Mouse (Mus musculus) intestine, embryonic 15.5 days (tissue): ENCODE results near the gene Zfp775. TPM values are rescaled to one million over a fixed set of nuclear protein-coding genes. Genes with fewer than 3 reads are reported as not detected.
"Not testable (repeated sequence)": the region's sequence is repeated elsewhere in the genome, so short reads cannot be mapped to it uniquely, and the experiment has no call there.

Source experiments
- ATAC-seq: fragments of 200-750 bp; cut with Nextera tagmentation; 2 replicates; pipeline ENCODE4 v1.8.0; 2017; ENCODE audit warnings: moderate TSS enrichment, moderate library complexity
- H3K27ac ChIP-seq: fragments of 300-500 bp; sonication (generic); 2 replicates; pipeline ENCODE4 v1.5.1; 2015; ENCODE audit warnings: mild to moderate bottlenecking, inconsistent platforms
- H3K27me3 ChIP-seq: fragments of 300-500 bp; sonication (generic); replicated peaks from 2 replicates; pipeline ENCODE4 v1.6.1; 2015; ENCODE audit warnings: inconsistent platforms
- H3K36me3 ChIP-seq: fragments of 300-500 bp; sonication (generic); 2 replicates; pipeline ENCODE4 v1.6.1; 2015; ENCODE audit warnings: inconsistent platforms
- H3K4me1 ChIP-seq: fragments of 300-500 bp; sonication (generic); replicated peaks from 2 replicates; pipeline ENCODE4 v1.6.1; 2015; ENCODE audit warnings: inconsistent platforms
- H3K4me2 ChIP-seq: fragments of 300-500 bp; sonication (generic); replicated peaks from 2 replicates; pipeline ENCODE4 v1.6.1; 2015; ENCODE audit warnings: mild to moderate bottlenecking, inconsistent platforms
- H3K4me3 ChIP-seq: fragments of 300-500 bp; sonication (generic); replicated peaks from 2 replicates; pipeline ENCODE4 v1.5.1; 2015; ENCODE audit warnings: inconsistent platforms
- H3K9ac ChIP-seq: fragments of 300-500 bp; sonication (generic); 2 replicates; pipeline ENCODE4 v1.6.1; 2015; ENCODE audit warnings: inconsistent platforms
- H3K9me3 ChIP-seq: fragments of 300-500 bp; sonication (generic); 2 replicates; pipeline ENCODE4 v1.6.1; 2016; ENCODE audit warnings: inconsistent platforms
- WGBS: fragments of 180-500 bp; shearing (Covaris S2); methylation state at CpG from one replicate; pipeline ENCODE4 v1.1.7; 2015; 5-methylcytosine and 5-hydroxymethylcytosine counted together
- polyA plus RNA-seq: library from polyadenylated mRNA; unstranded; fragments of >200 nt; fragmentation: Nextera tagmentation; extraction: Ambion mirVana; gene quantifications from 2 replicates; pipeline ENCODE4 v1.2.1, GENCODE M21; 2015

Zfp775 gene
- polyA plus RNA-seq, 1 experiment from 2014 or later: 5.1 TPM

GRCm38 (mm10) chr6:48614756-48615155 is 12.9 kb downstream of the Zfp775 start:
- Histone ChIP-seq H3K4me2 (no peak overlapping the region), H3K27me3 (no peaks in the 10 kb centered on the region), H3K27ac (no peak overlapping the region), H3K9me3 (no peaks in the 10 kb centered on the region), H3K9ac (no peak overlapping the region), H3K4me1 (no peaks in the 10 kb centered on the region), H3K36me3 (peaks cover 8% of the 10 kb centered on the region), H3K4me3 (no peak overlapping the region)
- ATAC-seq: peak; percentile 62
- 72% methylated on average over 5 of the region's 5 CpGs for WGBS

GRCm38 (mm10) chr6:48620031-48620430 is 18.2 kb downstream of the Zfp775 start:
- no peaks in the 10 kb centered on the region for H3K9me3 ChIP-seq
- H3K4me2 ChIP-seq: no peak overlapping the region
- H3K36me3 ChIP-seq: peaks cover 18% of the 10 kb centered on the region
- no peak overlapping the region for H3K4me3 ChIP-seq
- no peak overlapping the region for H3K9ac ChIP-seq
- no peak for ATAC-seq
- H3K4me1 ChIP-seq: no peaks in the 10 kb centered on the region
- H3K27me3 ChIP-seq: no peaks in the 10 kb centered on the region
- no peak overlapping the region for H3K27ac ChIP-seq
- 92% methylated on average over 30 of the region's 30 CpGs for WGBS

DNA sequence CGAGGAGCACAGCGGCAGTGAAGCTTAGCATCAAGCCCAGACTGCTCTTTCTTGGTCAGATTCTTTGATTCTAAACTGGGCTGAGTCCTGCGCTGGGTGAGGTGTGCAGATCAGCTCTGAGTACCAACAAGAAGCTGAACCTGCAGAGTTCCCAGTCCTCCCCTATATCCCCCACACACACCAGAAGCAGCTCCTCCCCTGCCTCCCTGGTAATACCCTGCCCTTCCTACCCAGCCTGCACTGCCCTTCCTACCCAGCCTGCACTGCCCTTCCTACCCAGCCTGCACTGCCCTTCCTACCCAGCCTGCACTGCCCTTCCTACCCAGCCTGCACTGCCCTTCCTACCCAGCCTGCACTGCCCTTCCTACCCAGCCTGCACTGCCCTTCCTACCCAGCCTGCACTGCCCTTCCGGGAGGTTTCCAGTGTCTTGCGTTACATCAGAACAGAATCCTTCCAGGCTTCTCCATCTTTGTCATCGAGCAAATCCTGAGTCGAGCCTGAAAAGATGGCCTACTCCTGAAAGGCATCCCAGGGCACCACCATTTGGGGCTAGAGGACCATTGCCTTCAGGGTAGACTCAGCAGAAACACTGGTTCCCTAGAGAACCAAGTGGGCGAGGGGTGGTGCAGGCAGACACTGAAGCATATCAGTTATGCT is 20.5 kb downstream of the Zfp775 start:
- H3K4me1 ChIP-seq, ATAC-seq, H3K9ac ChIP-seq, H3K27ac ChIP-seq, H3K4me3 ChIP-seq, H3K9me3 ChIP-seq, H3K27me3 ChIP-seq, H3K4me2 ChIP-seq: not testable (repeated sequence)
- 87% methylated on average over 8 of the region's 8 CpGs for WGBS
- H3K36me3 ChIP-seq: peaks cover 18% of the 10 kb centered on the region

- 48% methylated on average over 1 of the region's 1 CpGs for WGBS
- ATAC-seq: no peak
- no peak overlapping the region for H3K4me2 ChIP-seq
- H3K9me3 ChIP-seq: no peaks in the 10 kb centered on the region
- 0 out of 2 replicates have a peak, but pooled peaks cover 7% of the 10 kb centered on the region for H3K4me1 ChIP-seq
- H3K36me3 ChIP-seq: peaks cover 18% of the 10 kb centered on the region
- H3K9ac ChIP-seq: no peak overlapping the region
- no peak overlapping the region for H3K27ac ChIP-seq
- H3K27me3 ChIP-seq: peaks cover 12% of the 10 kb centered on the region; the same call in 1 of the 2 replicates
- no peak overlapping the region for H3K4me3 ChIP-seq
These were observed 21.6 kb downstream of the Zfp775 start for GRCm38 (mm10) chr6:48623460-48623859.

- WGBS: 36% methylated on average over 8 of the region's 8 CpGs
- Histone ChIP-seq H3K4me1 (peaks cover 15% of the 10 kb centered on the region; the same call in 1 of the 2 replicates), H3K9me3 (no peaks in the 10 kb centered on the region), H3K36me3 (no peaks in the 10 kb centered on the region), H3K4me3 (peak within 1 kb of the TSS; percentile 47), H3K4me2 (peak within 1 kb of the TSS; percentile 91), H3K9ac (peak within 1 kb of the TSS; percentile 47), H3K27me3 (peaks cover 22% of the 10 kb centered on the region), H3K27ac (no peak within 1 kb of the TSS)
- no peak for ATAC-seq
These were observed 24.6 kb downstream of the Zfp775 start, which contains the start of gene AI854703 for GRCm38 (mm10) chr6:48626464-48626863. TSS of gene AI854703 (plus strand) at chr6:48626764.

- no peak overlapping the region for H3K27ac ChIP-seq
- ATAC-seq: peak; percentile 50
- peaks cover 15% of the 10 kb centered on the region; the same call in 1 of the 2 replicates for H3K4me1 ChIP-seq
- peaks cover 22% of the 10 kb centered on the region for H3K27me3 ChIP-seq
- H3K9ac ChIP-seq: peak overlapping the region; percentile 47
- under 1% methylated on average over 32 of the region's 32 CpGs for WGBS
- no peaks in the 10 kb centered on the region for H3K9me3 ChIP-seq
- H3K4me3 ChIP-seq: peak overlapping the region; percentile 47
- peak overlapping the region; percentile 91 for H3K4me2 ChIP-seq
- no peaks in the 10 kb centered on the region for H3K36me3 ChIP-seq
These were observed 25.1 kb downstream of the Zfp775 start for GRCm38 (mm10) chr6:48626984-48627383.

- Histone ChIP-seq H3K9ac (peak overlapping the region; percentile 47; the same call in 1 of the 2 replicates), H3K36me3 (no peaks in the 10 kb centered on the region), H3K4me2 (peak overlapping the region; percentile 91), H3K27me3 (peaks cover 22% of the 10 kb centered on the region), H3K4me1 (peaks cover 15% of the 10 kb centered on the region; the same call in 1 of the 2 replicates), H3K27ac (no peak overlapping the region), H3K9me3 (no peaks in the 10 kb centered on the region), H3K4me3 (peak overlapping the region; percentile 47)
- 3% methylated on average over 7 of the region's 7 CpGs for WGBS
- ATAC-seq: no peak; the same call in 1 of the 2 replicates
These were observed 25.7 kb downstream of the Zfp775 start for GRCm38 (mm10) chr6:48627511-48627924.

GRCm38 (mm10) chr6:48628377-48628776 is 26.5 kb downstream of the Zfp775 start:
- 70% methylated on average over 3 of the region's 3 CpGs for WGBS

DNA sequence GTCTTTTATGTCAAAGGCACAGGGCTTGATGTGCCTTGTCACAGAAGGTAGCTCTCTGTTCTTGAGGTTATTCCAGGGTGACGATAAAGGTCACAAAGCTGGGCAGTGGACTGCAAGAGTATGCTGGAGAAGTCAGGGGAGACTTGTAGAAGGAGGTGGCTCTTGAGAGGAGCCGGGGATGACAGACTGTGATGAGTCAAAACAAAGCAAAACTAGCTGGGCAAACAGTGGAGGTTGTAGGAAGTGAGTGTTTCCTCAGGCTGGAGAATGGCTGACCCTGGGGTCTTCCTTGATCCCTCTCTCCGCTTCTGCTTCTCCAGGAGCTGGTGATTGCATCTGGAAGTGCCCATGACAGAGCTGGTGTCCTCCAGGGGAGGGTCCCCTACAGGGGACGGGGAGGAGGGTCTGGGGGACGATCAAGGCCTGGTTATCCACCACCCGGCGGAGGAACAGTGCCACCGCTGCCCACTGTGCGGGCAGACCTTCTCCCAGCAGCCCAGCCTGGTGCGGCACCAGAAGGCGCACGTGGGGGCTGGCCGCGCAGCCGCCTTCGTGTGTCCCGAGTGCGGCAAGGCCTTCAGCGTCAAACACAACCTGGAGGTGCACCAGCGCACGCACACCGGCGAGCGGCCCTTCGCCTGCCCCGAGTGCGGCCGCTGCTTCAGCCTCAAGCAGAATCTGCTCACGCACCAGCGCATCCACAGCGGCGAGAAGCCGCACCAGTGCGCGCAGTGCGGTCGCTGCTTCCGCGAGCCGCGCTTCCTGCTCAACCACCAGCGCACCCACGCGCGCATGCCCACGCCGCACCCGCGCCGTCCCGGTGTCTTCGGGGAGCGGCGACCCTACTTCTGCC is 27.2 kb downstream of the Zfp775 start:
- no peaks in the 10 kb centered on the region for H3K9me3 ChIP-seq
- peaks cover 22% of the 10 kb centered on the region for H3K27me3 ChIP-seq
- peak; percentile 29 for ATAC-seq
- peak overlapping the region; percentile 26 for H3K9ac ChIP-seq
- no peak overlapping the region for H3K27ac ChIP-seq
- H3K4me2 ChIP-seq: peak overlapping the region; percentile 87
- WGBS: 6% methylated on average over 54 of the region's 54 CpGs
- H3K4me3 ChIP-seq: peak overlapping the region; percentile 38
- peaks cover 15% of the 10 kb centered on the region; the same call in 1 of the 2 replicates for H3K4me1 ChIP-seq
- no peaks in the 10 kb centered on the region for H3K36me3 ChIP-seq

More at GRCm38 (mm10) chr6:48628377-48628776, 26.5 kb downstream of the Zfp775 start:
- no peak overlapping the region for H3K4me2 ChIP-seq
- H3K9me3 ChIP-seq: no peaks in the 10 kb centered on the region
- no peak overlapping the region for H3K4me3 ChIP-seq
- H3K36me3 ChIP-seq: no peaks in the 10 kb centered on the region
- no peak overlapping the region for H3K27ac ChIP-seq
- no peak for ATAC-seq
- no peak overlapping the region for H3K9ac ChIP-seq
- H3K27me3 ChIP-seq: peaks cover 22% of the 10 kb centered on the region
- H3K4me1 ChIP-seq: peaks cover 15% of the 10 kb centered on the region; the same call in 1 of the 2 replicates

GRCm38 (mm10) chr6:48629661-48630034 is 27.8 kb downstream of the Zfp775 start:
- peak overlapping the region; percentile 38 for H3K4me3 ChIP-seq
- peak overlapping the region; percentile 87 for H3K4me2 ChIP-seq
- ATAC-seq: peak; percentile 30
- H3K36me3 ChIP-seq: no peaks in the 10 kb centered on the region
- H3K27me3 ChIP-seq: peaks cover 22% of the 10 kb centered on the region
- H3K9me3 ChIP-seq: no peaks in the 10 kb centered on the region
- peak overlapping the region; percentile 26 for H3K9ac ChIP-seq
- H3K4me1 ChIP-seq: peaks cover 15% of the 10 kb centered on the region; the same call in 1 of the 2 replicates
- WGBS: 14% methylated on average over 13 of the region's 13 CpGs
- no peak overlapping the region for H3K27ac ChIP-seq

- 85% methylated on average over 8 of the region's 8 CpGs for WGBS
- Histone ChIP-seq H3K9me3 (no peaks in the 10 kb centered on the region), H3K27ac (no peak overlapping the region), H3K4me1 (peaks cover 15% of the 10 kb centered on the region; the same call in 1 of the 2 replicates), H3K4me2 (no peak overlapping the region), H3K27me3 (peaks cover 18% of the 10 kb centered on the region), H3K9ac (no peak overlapping the region), H3K36me3 (no peaks in the 10 kb centered on the region), H3K4me3 (no peak overlapping the region)
- ATAC-seq: no peak
These were observed 29.0 kb downstream of the Zfp775 start for GRCm38 (mm10) chr6:48630831-48631230.

GRCm38 (mm10) chr6:48635105-48635504 is 33.2 kb downstream of the Zfp775 start:
- H3K27me3 ChIP-seq: no peaks in the 10 kb centered on the region
- no peaks in the 10 kb centered on the region for H3K36me3 ChIP-seq
- no peak for ATAC-seq
- no peaks in the 10 kb centered on the region for H3K4me1 ChIP-seq
- no peak overlapping the region for H3K4me3 ChIP-seq
- H3K9me3 ChIP-seq: no peaks in the 10 kb centered on the region
- H3K9ac ChIP-seq: no peak overlapping the region
- no peak overlapping the region for H3K27ac ChIP-seq
- no peak overlapping the region for H3K4me2 ChIP-seq
- 75% methylated on average over 2 of the region's 2 CpGs for WGBS
